Mouse (Mus musculus) cortical plate, adult 2 months (tissue): ENCODE results near the gene Ttll11.

Experiments
- CTCF ChIP-seq: fragments of 200-500 bp; IDR thresholded peaks from 2 replicates; pipeline ENCODE4 v1.5.1; 2011; ENCODE audit warnings: mild to moderate bottlenecking, control low read depth, low read length; ENCODE audit not compliant: insufficient read depth; ENCODE audit errors: extremely low read depth
- POLR2A ChIP-seq: fragments of 200-500 bp; IDR thresholded peaks from 2 replicates; pipeline ENCODE4 v1.6.1; 2011; ENCODE audit warnings: mild to moderate bottlenecking, low read length, control low read depth; ENCODE audit not compliant: insufficient read depth; ENCODE audit errors: extremely low read depth

DNA sequence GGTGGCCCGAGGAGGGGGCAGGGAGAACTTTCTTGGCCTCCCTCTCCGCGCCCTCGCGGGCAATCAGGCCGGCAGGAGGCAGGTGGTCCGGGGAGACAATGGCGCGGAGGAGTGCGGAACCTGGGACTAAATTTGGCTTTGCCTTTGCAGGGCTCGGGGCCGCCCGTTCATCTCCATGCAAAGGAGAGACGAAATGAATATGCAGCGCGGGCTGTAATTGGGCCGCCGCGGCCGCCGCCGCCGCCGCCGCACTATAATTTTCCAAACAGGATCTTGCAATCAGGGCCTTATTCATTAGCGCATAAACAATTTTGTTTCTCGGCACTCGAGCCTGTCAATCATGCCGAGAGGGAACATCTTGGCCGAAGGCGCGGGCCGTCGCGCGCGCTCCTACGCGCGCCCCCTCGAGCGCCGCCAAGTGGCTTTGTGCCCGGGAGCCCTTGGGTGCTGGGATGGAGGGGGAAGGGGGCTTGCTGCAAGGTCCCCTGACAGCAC is 31.7 kb upstream of the Ttll11 start:
- TF ChIP-seq POLR2A = no peak
- TF ChIP-seq CTCF = no peak
